Mouse (Mus musculus) small intestine, adult 10 weeks (tissue): Measurements from ENCODE around the gene Cbx4. TPM values are rescaled to one million over a fixed set of nuclear protein-coding genes. Genes with fewer than 3 reads are reported as not detected.

Experiments
- polyA plus RNA-seq: library from polyadenylated mRNA; stranded (reverse); fragments of 350-450 nt; fragmentation: Illumina TruSeq; extraction: RNeasy Lipid Tissue Mini Kit (QIAGEN cat#74804); gene quantifications from one replicate; pipeline ENCODE4 v1.2.3, GENCODE M21; 2014; ENCODE audit warnings: low replicate concordance

Cbx4 gene
- polyA plus RNA-seq: 3.2 TPM

GRCm38 (mm10) chr11:119086144-119086971 lies at the start of gene Cbx4:
TSS of gene Cbx4 (minus strand) at chr11:119086221.

GRCm38 (mm10) chr11:119040600-119041324 lies 45.3 kb downstream of the Cbx4 start, which contains the start of gene Cbx8:
TSS of gene Cbx8 (minus strand) at chr11:119040969.

Other genes with a start within 250 kb of the Cbx4 start
- gene Rbfox3, start 174.6 kb downstream of the Cbx4 start, polyA plus RNA-seq: 0.48 TPM
- 1.9 TPM for gene Enpp7, start 98.0 kb downstream of the Cbx4 start, polyA plus RNA-seq
- gene Cbx2, start 63.3 kb downstream of the Cbx4 start, polyA plus RNA-seq: 0.22 TPM
- gene Cbx8, start 45.3 kb downstream of the Cbx4 start, polyA plus RNA-seq: 1.0 TPM
- gene Tbc1d16, start 142.3 kb upstream of the Cbx4 start, polyA plus RNA-seq: 1.0 TPM
- gene Ccdc40, start 142.4 kb upstream of the Cbx4 start, polyA plus RNA-seq: not detected
- not detected for gene Gaa, start 181.7 kb upstream of the Cbx4 start, polyA plus RNA-seq
- gene Eif4a3, start 213.9 kb upstream of the Cbx4 start, polyA plus RNA-seq: 31.3 TPM
- not detected for gene Card14, start 221.5 kb upstream of the Cbx4 start, polyA plus RNA-seq